Mouse (Mus musculus) midbrain, embryonic 13.5 days (tissue): ENCODE measurements around the gene Cd47. TPM values are rescaled to one million over a fixed set of nuclear protein-coding genes. Genes with fewer than 3 reads are reported as not detected.
"Not testable (repeated sequence)": the region's sequence is repeated elsewhere in the genome, so short reads cannot be mapped to it uniquely, and the experiment has no call there.

ENCODE experiments used
- ATAC-seq: fragments of 200-750 bp; cut with Nextera tagmentation; 2 replicates; pipeline ENCODE4 v1.8.0; 2017; ENCODE audit warnings: mild to moderate bottlenecking, moderate TSS enrichment, moderate library complexity
- H3K27ac ChIP-seq: fragments of 300-500 bp; sonication (generic); 2 replicates; pipeline ENCODE4 v1.5.1; 2015; ENCODE audit warnings: inconsistent platforms, mild to moderate bottlenecking, moderate library complexity
- H3K27me3 ChIP-seq: fragments of 300-500 bp; sonication (generic); 2 replicates; pipeline ENCODE4 v1.6.1; 2015; ENCODE audit warnings: mild to moderate bottlenecking, inconsistent platforms
- H3K36me3 ChIP-seq: fragments of 300-500 bp; sonication (generic); 2 replicates; pipeline ENCODE4 v1.6.1; 2015; ENCODE audit warnings: mild to moderate bottlenecking, inconsistent platforms
- H3K4me1 ChIP-seq: fragments of 300-500 bp; sonication (generic); replicated peaks from 2 replicates; pipeline ENCODE4 v1.6.1; 2015; ENCODE audit warnings: inconsistent platforms
- H3K4me2 ChIP-seq: fragments of 300-500 bp; sonication (generic); replicated peaks from 2 replicates; pipeline ENCODE4 v1.6.1; 2015; ENCODE audit warnings: moderate library complexity, mild to moderate bottlenecking, inconsistent platforms
- H3K4me3 ChIP-seq: fragments of 300-500 bp; sonication (generic); replicated peaks from 2 replicates; pipeline ENCODE4 v1.5.1; 2015; ENCODE audit warnings: mild to moderate bottlenecking, inconsistent platforms
- H3K9ac ChIP-seq: fragments of 300-500 bp; sonication (generic); replicated peaks from 2 replicates; pipeline ENCODE4 v1.6.1; 2015; ENCODE audit warnings: mild to moderate bottlenecking, inconsistent platforms
- H3K9me3 ChIP-seq: fragments of 300-500 bp; sonication (generic); 2 replicates; pipeline ENCODE4 v1.6.1; 2016; ENCODE audit warnings: mild to moderate bottlenecking, inconsistent platforms
- WGBS: fragments of 180-500 bp; shearing (Covaris S2); methylation state at CpG from one replicate; pipeline ENCODE4 v1.1.7; 2015; 5-methylcytosine and 5-hydroxymethylcytosine counted together
- polyA plus RNA-seq: library from polyadenylated mRNA; unstranded; fragments of >200 nt; fragmentation: Nextera tagmentation; extraction: Ambion mirVana; gene quantifications from 2 replicates; pipeline ENCODE4 v1.2.1, GENCODE M21; 2015

The Cd47 gene
- polyA plus RNA-seq, 1 experiment from 2014 or later, result 94.8 TPM

DNA sequence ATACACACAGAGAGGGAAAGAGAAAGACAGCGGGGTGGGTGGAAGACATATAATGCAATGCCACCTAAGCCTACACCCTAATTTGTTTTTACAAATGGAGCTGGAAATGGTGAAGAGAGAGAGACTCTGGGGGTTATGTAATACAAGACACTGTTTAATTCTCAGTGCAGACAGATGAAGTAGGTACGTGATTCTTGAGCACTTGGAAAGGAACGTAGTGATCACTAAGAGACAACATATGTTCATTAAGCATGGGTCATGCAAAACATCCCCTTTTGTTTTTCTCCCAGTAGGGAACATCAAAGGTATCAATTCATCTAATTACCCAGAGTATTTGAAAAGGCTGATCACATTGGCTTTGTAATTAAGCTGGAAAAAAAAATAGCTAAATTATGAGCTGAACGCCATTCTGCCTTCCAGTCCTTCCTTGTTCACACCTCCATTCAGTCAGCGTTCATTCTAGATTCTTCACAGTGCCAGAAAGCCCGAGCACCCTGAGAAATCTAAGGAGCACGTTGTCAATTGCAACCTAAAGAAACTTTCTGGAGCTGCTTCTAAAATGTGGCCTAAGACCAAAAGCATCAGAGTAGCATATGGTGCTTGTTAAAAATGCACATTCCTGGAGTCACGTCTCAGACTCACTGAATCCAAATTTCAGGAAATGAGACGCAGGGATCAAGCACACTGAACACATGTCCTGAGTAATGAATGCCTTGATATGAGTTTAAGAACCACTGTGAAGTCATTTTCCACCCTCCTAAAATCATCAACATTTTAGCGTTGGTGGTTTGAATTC, 12.7 kb downstream of the Cd47 start:
- Histone ChIP-seq H3K4me1 (no peaks in the 10 kb centered on the region), H3K27ac (no peak overlapping the region), H3K4me2 (no peak overlapping the region), H3K36me3 (no peaks in the 10 kb centered on the region), H3K4me3 (no peak overlapping the region), H3K9ac (no peak overlapping the region), H3K9me3 (no peaks in the 10 kb centered on the region), H3K27me3 (no peaks in the 10 kb centered on the region)
- 77% methylated on average over 10 of the region's 10 CpGs for WGBS
- ATAC-seq, result no peak

DNA sequence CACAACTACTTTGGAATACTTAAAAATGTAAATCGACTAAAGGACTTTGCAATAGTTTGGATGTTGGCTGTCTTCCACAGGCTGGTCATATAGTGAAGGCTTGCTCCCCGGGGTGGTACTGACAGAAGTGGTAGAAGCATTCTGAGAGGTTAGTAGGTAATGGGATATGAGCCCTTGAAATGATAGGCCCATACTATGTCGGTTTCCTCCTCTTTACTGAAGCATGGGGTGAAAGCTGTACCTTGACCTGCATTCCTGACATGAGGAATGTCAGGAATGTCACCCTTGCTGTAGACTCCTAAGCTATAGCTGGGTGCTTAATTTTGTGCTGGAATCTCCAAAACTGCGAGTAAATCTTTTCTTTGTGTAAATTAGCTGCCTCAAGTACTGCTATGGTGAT, 14.1 kb downstream of the Cd47 start:
- no peaks in the 10 kb centered on the region for H3K4me1 ChIP-seq
- no peak overlapping the region for H3K9ac ChIP-seq
- no peaks in the 10 kb centered on the region for H3K27me3 ChIP-seq
- H3K4me3 ChIP-seq, result no peak overlapping the region
- no peaks in the 10 kb centered on the region for H3K9me3 ChIP-seq
- H3K36me3 ChIP-seq, result no peaks in the 10 kb centered on the region
- 82% methylated on average over 4 of the region's 4 CpGs for WGBS
- ATAC-seq, result no peak
- H3K4me2 ChIP-seq, result no peak overlapping the region
- no peak overlapping the region for H3K27ac ChIP-seq

DNA sequence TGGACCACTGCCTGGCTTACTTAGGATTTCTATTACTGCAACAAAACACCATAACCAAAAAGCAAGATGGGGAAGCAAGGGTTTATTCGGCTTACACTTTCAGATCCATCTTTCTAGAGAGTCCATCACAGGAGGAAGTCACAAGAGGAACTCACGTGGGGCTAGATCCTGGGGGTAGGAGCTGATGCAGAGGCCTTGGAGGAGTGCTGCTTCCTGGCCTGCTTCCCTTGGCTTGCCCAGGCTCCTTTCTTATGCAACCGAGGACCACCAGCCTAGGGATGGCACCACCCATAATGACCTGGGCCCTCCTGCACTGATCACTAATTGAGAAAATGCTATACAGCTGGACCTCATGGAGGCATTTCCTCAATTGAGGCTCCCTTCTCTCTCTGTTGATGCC, 16.6 kb downstream of the Cd47 start:
- ATAC-seq, result no peak
- no peaks in the 10 kb centered on the region for H3K9me3 ChIP-seq
- no peak overlapping the region for H3K4me3 ChIP-seq
- H3K4me1 ChIP-seq, result no peaks in the 10 kb centered on the region
- no peak overlapping the region for H3K9ac ChIP-seq
- H3K36me3 ChIP-seq, result no peaks in the 10 kb centered on the region
- WGBS, result 95% methylated on average over 3 of the region's 3 CpGs
- no peaks in the 10 kb centered on the region for H3K27me3 ChIP-seq
- no peak overlapping the region for H3K27ac ChIP-seq
- H3K4me2 ChIP-seq, result no peak overlapping the region

DNA sequence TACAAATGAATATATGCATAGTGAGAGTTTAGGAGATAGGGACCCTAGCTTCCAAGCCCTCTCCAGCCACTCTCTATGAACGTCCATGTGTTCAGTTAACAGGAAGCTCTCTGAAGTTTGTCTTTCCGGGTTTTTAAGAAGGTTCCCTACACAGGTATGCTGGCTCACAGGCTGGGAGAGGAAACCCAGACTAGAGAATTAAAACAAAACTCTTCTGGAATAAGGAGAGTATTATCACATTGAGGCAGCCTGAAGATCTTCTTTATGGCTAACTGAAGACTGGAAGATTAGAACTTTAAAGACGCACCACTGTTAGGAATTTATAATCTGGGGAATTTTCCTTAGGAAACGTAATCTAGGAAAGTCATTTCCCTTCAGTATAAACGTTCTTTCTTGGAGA, 17.8 kb downstream of the Cd47 start:
- no peak overlapping the region for H3K4me3 ChIP-seq
- ATAC-seq, result no peak
- no peaks in the 10 kb centered on the region for H3K4me1 ChIP-seq
- no peaks in the 10 kb centered on the region for H3K9me3 ChIP-seq
- no peaks in the 10 kb centered on the region for H3K36me3 ChIP-seq
- H3K27me3 ChIP-seq, result no peaks in the 10 kb centered on the region
- H3K27ac ChIP-seq, result no peak overlapping the region
- H3K4me2 ChIP-seq, result no peak overlapping the region
- 88% methylated on average over 5 of the region's 5 CpGs for WGBS
- no peak overlapping the region for H3K9ac ChIP-seq

DNA sequence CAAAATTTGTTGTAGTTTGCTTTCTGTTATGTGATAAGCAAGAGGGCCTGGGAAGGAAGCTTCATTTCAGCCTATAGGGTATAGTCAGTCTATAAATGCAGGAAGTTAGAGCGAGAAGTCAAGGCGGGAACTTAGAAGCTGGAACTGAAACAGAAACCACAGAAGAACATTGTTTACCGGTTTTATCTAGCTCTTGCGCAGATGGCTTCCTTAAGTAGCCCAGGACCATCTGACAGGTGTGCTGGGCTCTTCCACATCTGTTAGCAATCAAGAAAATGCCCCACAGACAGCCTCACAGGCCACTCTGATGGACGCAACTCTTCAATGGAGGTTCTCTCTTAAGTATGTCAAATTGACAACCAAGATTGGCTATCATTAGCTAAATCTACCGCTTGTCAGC, 18.3 kb downstream of the Cd47 start:
- no peak overlapping the region for H3K27ac ChIP-seq
- no peaks in the 10 kb centered on the region for H3K4me1 ChIP-seq
- no peak overlapping the region for H3K4me2 ChIP-seq
- H3K36me3 ChIP-seq, result no peaks in the 10 kb centered on the region
- 94% methylated on average over 6 of the region's 6 CpGs for WGBS
- H3K4me3 ChIP-seq, result no peak overlapping the region
- H3K9me3 ChIP-seq, result no peaks in the 10 kb centered on the region
- no peaks in the 10 kb centered on the region for H3K27me3 ChIP-seq
- no peak for ATAC-seq
- H3K9ac ChIP-seq, result no peak overlapping the region

DNA sequence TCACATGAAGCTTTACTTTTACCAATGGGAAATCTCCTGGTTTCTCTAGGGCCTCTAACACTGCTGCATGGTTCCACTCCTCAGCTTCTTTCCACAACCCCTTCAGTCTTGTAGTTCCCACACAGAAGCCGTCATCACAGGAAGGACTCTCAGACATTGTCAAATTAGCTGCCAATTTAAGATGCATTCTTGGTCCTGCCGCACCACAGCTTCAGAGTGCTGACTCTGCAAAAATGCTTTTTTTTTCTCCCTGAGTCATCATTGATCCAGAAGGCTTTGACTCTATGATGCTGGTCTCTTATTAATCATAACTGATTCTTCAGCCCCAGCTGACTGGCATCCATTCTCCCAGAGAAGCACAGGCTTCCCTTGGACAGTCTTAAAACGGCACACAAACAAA, 19.2 kb downstream of the Cd47 start:
- H3K27ac ChIP-seq, result no peak overlapping the region
- no peaks in the 10 kb centered on the region for H3K36me3 ChIP-seq
- no peaks in the 10 kb centered on the region for H3K27me3 ChIP-seq
- 88% methylated on average over 3 of the region's 3 CpGs for WGBS
- H3K4me3 ChIP-seq, result no peak overlapping the region
- no peaks in the 10 kb centered on the region for H3K9me3 ChIP-seq
- no peak overlapping the region for H3K4me2 ChIP-seq
- ATAC-seq, result no peak
- H3K4me1 ChIP-seq, result no peaks in the 10 kb centered on the region
- no peak overlapping the region for H3K9ac ChIP-seq

DNA sequence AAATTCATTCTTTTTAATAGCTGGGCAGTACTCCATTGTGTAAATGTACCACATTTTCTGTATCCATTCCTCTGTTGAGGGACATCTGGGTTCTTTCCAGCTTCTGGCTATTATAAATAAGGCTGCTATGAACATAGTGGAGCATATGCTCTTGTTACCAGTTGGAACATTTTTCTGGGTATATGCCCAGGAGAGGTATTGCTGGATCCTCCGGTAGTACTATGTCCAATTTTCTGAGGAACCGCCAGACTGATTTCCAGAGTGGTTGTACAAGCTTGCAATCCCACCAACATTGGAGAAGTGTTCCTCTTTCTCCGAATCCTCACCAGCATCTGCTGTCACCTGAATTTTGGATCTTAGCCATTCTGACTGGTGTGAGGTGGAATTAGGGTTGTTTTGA, 30.6 kb downstream of the Cd47 start:
- not testable (repeated sequence) for H3K9me3 ChIP-seq, H3K9ac ChIP-seq, ATAC-seq, H3K36me3 ChIP-seq, H3K27me3 ChIP-seq, H3K4me3 ChIP-seq, H3K4me2 ChIP-seq, H3K27ac ChIP-seq, H3K4me1 ChIP-seq
- WGBS, result 92% methylated on average over 3 of the region's 3 CpGs

DNA sequence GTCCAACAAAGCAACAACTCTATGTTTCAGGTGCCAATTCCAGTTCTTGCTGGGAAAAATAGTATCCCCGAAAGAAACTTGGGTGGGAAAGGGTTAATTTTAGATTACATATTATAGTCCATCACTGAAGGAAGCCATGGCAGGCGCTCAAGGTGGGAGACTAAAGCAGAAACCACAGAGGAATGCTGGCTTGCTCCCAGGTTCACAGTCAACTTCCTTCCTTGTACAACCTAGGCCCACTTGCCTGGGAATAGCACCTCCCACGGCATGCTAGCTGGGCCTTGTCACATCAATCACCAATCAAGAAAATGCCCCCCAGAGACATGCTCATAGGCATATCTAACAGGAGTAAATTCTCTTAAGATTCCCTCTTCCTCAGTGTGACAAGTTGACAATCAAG, 32.0 kb downstream of the Cd47 start:
- no peak for ATAC-seq
- 85% methylated on average over 3 of the region's 3 CpGs for WGBS

DNA sequence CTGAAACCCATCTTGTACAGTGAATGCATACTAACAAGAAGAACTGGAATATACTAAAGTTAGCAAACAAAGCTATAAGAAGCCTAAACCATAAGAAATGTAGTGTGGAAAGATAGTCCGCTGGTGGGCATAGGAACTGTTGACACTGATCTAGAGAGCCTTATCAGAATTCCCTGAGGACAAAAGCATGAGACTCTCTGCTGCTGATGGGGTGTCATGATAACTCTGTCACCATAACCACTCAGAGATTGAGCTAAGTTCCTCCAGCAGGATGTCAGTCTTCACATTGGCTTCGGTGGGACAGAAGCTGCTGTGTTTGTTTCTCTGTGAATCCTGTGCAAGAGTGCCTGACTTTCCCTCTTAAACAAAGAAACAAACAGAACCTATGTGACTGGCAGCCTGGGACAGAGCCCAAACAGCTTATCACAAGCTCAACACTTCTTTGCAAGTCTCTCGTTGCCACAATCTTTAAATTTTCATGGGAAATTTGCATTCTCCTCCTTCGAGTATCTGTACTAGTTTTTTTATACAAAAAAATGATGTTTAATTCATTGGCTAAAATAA, 33.9 kb downstream of the Cd47 start:
- Histone ChIP-seq H3K36me3 (no peaks in the 10 kb centered on the region), H3K4me3 (no peak overlapping the region), H3K4me1 (0 out of 2 replicates have a peak, but pooled peaks cover 7% of the 10 kb centered on the region), H3K4me2 (no peak overlapping the region), H3K9ac (no peak overlapping the region), H3K27ac (no peak overlapping the region), H3K9me3 (no peaks in the 10 kb centered on the region), H3K27me3 (no peaks in the 10 kb centered on the region)
- 58% methylated on average over 4 of the region's 4 CpGs for WGBS
- no peak for ATAC-seq

More for the DNA sequence above, 32.0 kb downstream of the Cd47 start:
- H3K27me3 ChIP-seq, result no peaks in the 10 kb centered on the region
- no peak overlapping the region for H3K4me3 ChIP-seq
- H3K9ac ChIP-seq, result no peak overlapping the region
- H3K27ac ChIP-seq, result no peak overlapping the region
- no peaks in the 10 kb centered on the region for H3K36me3 ChIP-seq
- no peaks in the 10 kb centered on the region for H3K9me3 ChIP-seq
- 0 out of 2 replicates have a peak, but pooled peaks cover 5% of the 10 kb centered on the region for H3K4me1 ChIP-seq
- H3K4me2 ChIP-seq, result no peak overlapping the region

DNA sequence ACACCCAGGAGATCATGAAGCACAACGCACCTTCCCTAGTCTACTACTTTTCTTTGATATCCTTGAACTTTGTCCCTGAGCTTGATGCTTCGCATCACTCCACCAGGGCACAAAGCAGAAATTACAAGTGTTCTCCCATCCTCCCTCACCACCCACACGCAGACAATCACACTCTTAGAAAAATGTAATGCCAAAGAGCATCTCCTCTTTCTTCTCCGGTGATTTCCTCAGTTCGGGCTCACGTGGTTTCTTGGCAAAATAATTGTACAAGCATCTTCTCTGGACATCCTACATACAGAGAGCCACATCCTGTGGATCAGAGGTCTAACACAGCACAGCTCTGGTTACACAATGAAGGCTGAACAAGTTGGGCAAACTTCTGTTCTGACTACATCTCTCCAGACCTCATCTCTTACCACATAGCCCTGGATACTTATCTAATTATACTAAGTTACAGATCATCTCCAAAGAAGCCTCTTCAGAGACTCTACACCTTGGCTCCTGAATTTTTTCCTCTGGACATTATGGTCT, 36.4 kb downstream of the Cd47 start:
- 88% methylated on average over 6 of the region's 6 CpGs for WGBS
- no peak for ATAC-seq
- H3K9me3 ChIP-seq, result no peaks in the 10 kb centered on the region
- no peak overlapping the region for H3K27ac ChIP-seq
- no peak overlapping the region for H3K9ac ChIP-seq
- H3K27me3 ChIP-seq, result no peaks in the 10 kb centered on the region
- peaks cover 11% of the 10 kb centered on the region; the same call in 1 of the 2 replicates for H3K4me1 ChIP-seq
- H3K36me3 ChIP-seq, result no peaks in the 10 kb centered on the region
- H3K4me3 ChIP-seq, result no peak overlapping the region
- no peak overlapping the region for H3K4me2 ChIP-seq

DNA sequence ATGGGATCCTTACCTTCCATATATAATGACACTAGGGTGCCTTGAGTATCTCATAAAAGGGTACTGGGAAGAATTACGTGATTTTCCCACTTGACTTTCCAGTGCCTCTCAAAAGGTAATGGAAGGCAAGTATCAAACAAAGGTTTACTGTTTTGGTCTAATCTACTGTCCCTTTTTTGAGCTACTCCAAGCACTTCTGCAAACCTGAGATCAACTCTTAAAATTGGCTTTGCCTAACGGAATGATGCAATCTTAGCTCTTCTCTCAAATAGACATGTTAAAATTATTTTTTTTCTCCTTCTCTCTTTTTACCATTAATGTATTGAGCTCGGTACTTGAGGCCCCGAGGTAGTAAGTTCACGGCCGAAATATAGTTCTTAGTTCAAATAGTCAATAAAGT, 38.6 kb downstream of the Cd47 start:
- no peaks in the 10 kb centered on the region for H3K36me3 ChIP-seq
- no peak overlapping the region for H3K4me3 ChIP-seq
- H3K9me3 ChIP-seq, result no peaks in the 10 kb centered on the region
- no peak for ATAC-seq
- WGBS, result 87% methylated on average over 6 of the region's 6 CpGs
- H3K4me2 ChIP-seq, result no peak overlapping the region
- H3K9ac ChIP-seq, result no peak overlapping the region
- H3K27me3 ChIP-seq, result no peaks in the 10 kb centered on the region
- H3K4me1 ChIP-seq, result peaks cover 11% of the 10 kb centered on the region; the same call in 1 of the 2 replicates
- no peak overlapping the region for H3K27ac ChIP-seq

DNA sequence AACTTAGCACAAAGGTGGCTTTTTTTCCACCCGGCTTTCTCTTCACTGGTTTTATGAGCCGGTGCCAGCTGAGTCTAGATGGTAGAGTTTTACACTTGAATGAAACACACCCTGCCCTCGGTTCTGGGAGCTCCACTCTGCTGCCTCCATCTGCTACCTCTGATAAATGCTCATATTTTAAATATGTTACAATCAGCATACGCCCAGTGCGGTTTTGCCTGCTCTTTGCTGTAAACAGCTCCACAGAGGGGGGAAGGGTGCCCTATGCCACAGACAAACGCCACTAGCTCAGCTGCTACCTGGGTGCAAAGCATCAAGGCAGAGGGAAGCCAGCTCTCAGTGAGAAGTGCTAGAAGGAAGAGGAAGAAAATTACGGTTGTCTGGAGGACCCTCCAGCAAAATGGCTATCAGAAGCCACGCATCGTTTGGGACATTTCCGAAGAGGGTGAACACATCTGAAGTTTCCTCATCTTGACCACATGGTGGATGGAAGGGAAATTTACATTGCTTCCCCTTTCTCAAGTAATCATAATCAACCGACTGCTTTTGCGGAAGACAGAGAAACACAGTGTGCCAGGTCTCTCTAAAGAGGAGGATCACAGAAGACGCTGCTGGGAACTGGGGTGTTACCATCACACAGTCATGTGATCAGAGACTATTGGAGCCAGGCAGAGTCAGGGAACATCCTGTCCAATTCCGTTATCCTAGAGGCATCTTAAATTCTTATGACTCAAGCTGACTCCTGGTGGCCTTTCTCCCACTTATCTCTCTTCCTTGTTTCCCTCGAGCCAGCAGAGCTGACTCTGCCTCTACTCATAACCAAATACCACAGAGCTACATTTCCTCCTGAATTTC, 39.6 kb downstream of the Cd47 start:
- H3K4me3 ChIP-seq, result no peak overlapping the region
- no peaks in the 10 kb centered on the region for H3K36me3 ChIP-seq
- 71% methylated on average over 15 of the region's 15 CpGs for WGBS
- no peak overlapping the region for H3K27ac ChIP-seq
- 0 out of 2 replicates have a peak, but pooled peaks have one; percentile 34 for ATAC-seq
- H3K9ac ChIP-seq, result no peak overlapping the region
- no peaks in the 10 kb centered on the region for H3K27me3 ChIP-seq
- H3K9me3 ChIP-seq, result no peaks in the 10 kb centered on the region
- H3K4me2 ChIP-seq, result no peak overlapping the region
- H3K4me1 ChIP-seq, result peaks cover 6% of the 10 kb centered on the region; the same call in 1 of the 2 replicates
